Mouse (Mus musculus) lung, postnatal 0 days (tissue): ENCODE measurements around the gene Morn2. TPM values are rescaled to one million over a fixed set of nuclear protein-coding genes. Genes with fewer than 3 reads are reported as not detected.
A peak's percentile ranks its signal among the peaks of the same experiment; 100 is the strongest.

Source experiments
- ATAC-seq: fragments of 200-750 bp; cut with Nextera tagmentation; 2 replicates; pipeline ENCODE4 v1.8.0; 2017; ENCODE audit warnings: moderate library complexity
- DNase-seq: peaks from one replicate; pipeline ENCODE4 v3.0.0-alpha.2; 2016; ENCODE audit warnings: low spot score
- H3K27ac ChIP-seq: fragments of 300-500 bp; sonication (generic); 2 replicates; pipeline ENCODE4 v1.5.1; 2014; ENCODE audit warnings: antibody characterized with exemption, mild to moderate bottlenecking, low read length, mixed read lengths
- H3K27me3 ChIP-seq: fragments of 300-500 bp; sonication (generic); replicated peaks from 2 replicates; pipeline ENCODE4 v1.6.1; 2014; ENCODE audit warnings: low read length, mixed read lengths; ENCODE audit not compliant: insufficient read depth
- H3K36me3 ChIP-seq: fragments of 300-500 bp; sonication (generic); 2 replicates; pipeline ENCODE4 v1.6.1; 2014; ENCODE audit warnings: low read length, mixed read lengths; ENCODE audit not compliant: insufficient read depth
- H3K4me1 ChIP-seq: fragments of 300-500 bp; sonication (generic); 2 replicates; pipeline ENCODE4 v1.6.1; 2014; ENCODE audit warnings: antibody characterized with exemption, low read depth, low read length, mixed read lengths; ENCODE audit not compliant: insufficient read depth
- H3K4me2 ChIP-seq: fragments of 300-500 bp; sonication (generic); replicated peaks from 2 replicates; pipeline ENCODE4 v1.6.1; 2014; ENCODE audit warnings: low read depth, mild to moderate bottlenecking, low read length, moderate library complexity, mixed read lengths
- H3K4me3 ChIP-seq: fragments of 300-500 bp; sonication (generic); 2 replicates; pipeline ENCODE4 v1.5.1; 2014; ENCODE audit warnings: low read depth, low read length
- H3K9ac ChIP-seq: fragments of 300-500 bp; sonication (generic); replicated peaks from 2 replicates; pipeline ENCODE4 v1.6.1; 2014; ENCODE audit warnings: low read depth, mild to moderate bottlenecking
- H3K9me3 ChIP-seq: fragments of 300-500 bp; sonication (generic); 2 replicates; pipeline ENCODE4 v1.6.1; 2016; ENCODE audit warnings: low read length, mixed read lengths
- CTCF ChIP-seq: IDR thresholded peaks from 2 replicates; pipeline ENCODE4 v1.5.1; 2016; ENCODE audit warnings: antibody characterized with exemption, mild to moderate bottlenecking
- EP300 ChIP-seq: IDR thresholded peaks from 2 replicates; pipeline ENCODE4 v1.6.1; 2016; ENCODE audit warnings: antibody characterized with exemption, mild to moderate bottlenecking, control low read depth
- whole genome bisulfite sequencing: fragments of 180-500 bp; shearing (Covaris S2); extraction: QIAGEN DNeasy Blood & Tissue Kit; methylation state at CpG from one replicate; pipeline ENCODE4 v1.1.7; 2014; 5-methylcytosine and 5-hydroxymethylcytosine counted together
- polyA plus RNA-seq: library from polyadenylated mRNA; unstranded; fragments of >200 nt; fragmentation: Nextera tagmentation; extraction: Ambion mirVana; gene quantifications from 2 replicates; pipeline ENCODE4 v1.2.1, GENCODE M21; 2015

Morn2 gene
- polyA plus RNA-seq, 1 experiment from 2014 or later, result 13.2 TPM

- ATAC-seq, result no peak
- TF ChIP-seq CTCF (no peak), EP300 (no peak)
- 86% methylated on average over 3 of the region's 3 CpGs for WGBS
These were observed 36.4 kb downstream of the Morn2 start for GRCm38 (mm10) chr17:80326431-80326830.

GRCm38 (mm10) chr17:80332386-80332785 is 42.4 kb downstream of the Morn2 start:
- Histone ChIP-seq H3K36me3 (no peaks in the 10 kb centered on the region), H3K4me3 (no peak overlapping the region), H3K27ac (no peak overlapping the region), H3K9me3 (no peaks in the 10 kb centered on the region), H3K9ac (no peak overlapping the region), H3K27me3 (no peaks in the 10 kb centered on the region), H3K4me2 (no peak overlapping the region), H3K4me1 (no peaks in the 10 kb centered on the region)
- peak; percentile 56 for TF ChIP-seq CTCF
- TF ChIP-seq EP300, result no peak
- ATAC-seq, result peak; percentile 43; the same call in 1 of the 2 replicates
- DNase-seq, result peak; percentile 40
- 45% methylated on average over 2 of the region's 2 CpGs for WGBS

More at GRCm38 (mm10) chr17:80326431-80326830, 36.4 kb downstream of the Morn2 start:
- H3K9me3 ChIP-seq, result no peaks in the 10 kb centered on the region
- H3K4me2 ChIP-seq, result no peak overlapping the region
- no peak overlapping the region for H3K27ac ChIP-seq
- DNase-seq, result no peak
- H3K4me1 ChIP-seq, result no peaks in the 10 kb centered on the region
- H3K36me3 ChIP-seq, result no peaks in the 10 kb centered on the region
- no peaks in the 10 kb centered on the region for H3K27me3 ChIP-seq
- H3K4me3 ChIP-seq, result no peak overlapping the region
- no peak overlapping the region for H3K9ac ChIP-seq

- Histone ChIP-seq H3K9me3 (no peaks in the 10 kb centered on the region), H3K27ac (no peak overlapping the region), H3K4me3 (no peak overlapping the region), H3K9ac (no peak overlapping the region), H3K27me3 (no peaks in the 10 kb centered on the region), H3K4me1 (no peaks in the 10 kb centered on the region), H3K4me2 (no peak overlapping the region), H3K36me3 (no peaks in the 10 kb centered on the region)
- peak; percentile 13 for DNase-seq
- TF ChIP-seq CTCF (peak; percentile 56), EP300 (no peak)
- no peak for ATAC-seq
- WGBS, result 67% methylated on average over 4 of the region's 4 CpGs
These were observed 55.3 kb downstream of the Morn2 start for GRCm38 (mm10) chr17:80345277-80345676.

- no peak overlapping the region for H3K4me3 ChIP-seq
- no peaks in the 10 kb centered on the region for H3K36me3 ChIP-seq
- DNase-seq (no peak), ATAC-seq (no peak)
- WGBS, result 59% methylated on average over 11 of the region's 11 CpGs
- H3K4me2 ChIP-seq, result no peak overlapping the region
- H3K27me3 ChIP-seq, result no peaks in the 10 kb centered on the region
- no peak for TF ChIP-seq EP300
- no peak for TF ChIP-seq CTCF
- no peak overlapping the region for H3K27ac ChIP-seq
- no peaks in the 10 kb centered on the region for H3K9me3 ChIP-seq
- H3K9ac ChIP-seq, result no peak overlapping the region
- H3K4me1 ChIP-seq, result no peaks in the 10 kb centered on the region
These were observed 56.7 kb downstream of the Morn2 start for GRCm38 (mm10) chr17:80346591-80347125.

Other genes starting within 250 kb of the Morn2 start
- 30.2 and 31.2 TPM in 2 replicates for gene Hnrnpll, start 227.9 kb upstream of the Morn2 start, polyA plus RNA-seq
- 7.5 and 8.6 TPM in 2 replicates for gene Galm, start 162.7 kb upstream of the Morn2 start, polyA plus RNA-seq
- gene Srsf7, start 82.9 kb upstream of the Morn2 start, polyA plus RNA-seq, result 162 and 178 TPM in 2 replicates
- gene Ttc39d, start 82.7 kb upstream of the Morn2 start, polyA plus RNA-seq, result 0.19 and 0.21 TPM in 2 replicates
- 11.1 and 13.2 TPM in 2 replicates for gene Gemin6, start 65.8 kb upstream of the Morn2 start, polyA plus RNA-seq
- 4.2 and 5.7 TPM in 2 replicates for gene Dhx57, start 273 bp downstream of the Morn2 start, polyA plus RNA-seq
- gene Arhgef33, start 17.2 kb downstream of the Morn2 start, polyA plus RNA-seq, result 1.0 and 1.2 TPM in 2 replicates
- 1.4 and 1.6 TPM in 2 replicates for gene Gm10190, start 83.3 kb downstream of the Morn2 start, polyA plus RNA-seq
- 2.6 and 3.1 TPM in 2 replicates for gene Sos1, start 190.2 kb downstream of the Morn2 start, polyA plus RNA-seq